Mouse (Mus musculus): ENCODE measurements around the gene Pithd1. TPM values are rescaled to one million over a fixed set of nuclear protein-coding genes. Genes with fewer than 3 reads are reported as not detected.

Pithd1 gene
- 59.0 and 65.1 TPM in 2 replicates for polyA plus RNA-seq (2015; fragmentation: Nextera tagmentation; extraction: Ambion mirVana)

DNA sequence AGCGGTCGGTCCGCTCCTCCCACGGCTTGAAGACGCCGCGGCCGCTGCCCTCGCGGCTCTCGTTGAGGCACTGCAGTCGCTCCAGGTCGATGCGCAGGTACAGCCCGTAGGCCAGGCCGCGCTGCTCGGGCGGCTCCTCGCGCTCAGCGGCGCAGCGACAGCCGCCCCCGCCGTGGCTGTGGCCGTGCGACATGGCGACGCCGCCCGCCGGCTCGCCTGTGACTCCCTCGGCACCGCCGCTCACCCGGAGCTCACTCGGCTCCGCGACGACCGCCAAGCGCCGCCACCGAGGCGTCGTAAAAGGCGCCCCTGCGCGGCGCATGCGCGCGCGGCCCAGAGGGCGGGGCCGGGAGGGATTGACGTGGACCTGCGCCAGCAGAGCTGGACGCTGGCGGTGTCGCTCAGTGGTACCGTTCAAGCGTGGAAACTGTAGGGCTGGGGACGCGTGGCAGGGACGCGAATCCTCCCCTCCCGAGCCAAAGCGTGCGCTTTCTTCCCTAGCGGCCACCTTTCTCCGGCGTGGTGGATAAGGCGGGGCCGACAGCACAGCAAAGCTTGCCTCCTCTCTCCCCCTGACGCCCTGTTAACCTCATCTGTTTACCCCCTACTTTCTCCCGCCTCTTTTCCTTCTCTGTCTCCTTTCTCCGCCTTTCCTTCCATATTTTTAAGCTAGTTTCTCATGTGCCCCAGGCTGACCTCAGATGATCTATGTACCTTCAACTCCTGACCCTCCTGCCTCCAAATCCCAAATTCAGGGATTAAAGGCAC, at the start of gene Pithd1:
Gene Pithd1 (minus strand): TSS at position 322 of the 768 bp plus-strand sequence.
- Histone ChIP-seq H3K4me3 (peak within 1 kb of the TSS; percentile 93), H3K27me3 (no peaks in the 10 kb centered on the region), H3K36me3 (peaks cover 31% of the 10 kb centered on the region), H3K4me2 (peak within 1 kb of the TSS; percentile 96), H3K9me3 (no peaks in the 10 kb centered on the region), H3K27ac (replicated peaks) (peak within 1 kb of the TSS; percentile 90), H3K4me1 (replicated peaks) (peaks cover 29% of the 10 kb centered on the region), H3K9ac (peak within 1 kb of the TSS; percentile 98)
- under 1% methylated on average over 61 of the region's 81 CpGs for WGBS
- ATAC-seq (ENCODE audit: low read depth) = peak; percentile 96

DNA sequence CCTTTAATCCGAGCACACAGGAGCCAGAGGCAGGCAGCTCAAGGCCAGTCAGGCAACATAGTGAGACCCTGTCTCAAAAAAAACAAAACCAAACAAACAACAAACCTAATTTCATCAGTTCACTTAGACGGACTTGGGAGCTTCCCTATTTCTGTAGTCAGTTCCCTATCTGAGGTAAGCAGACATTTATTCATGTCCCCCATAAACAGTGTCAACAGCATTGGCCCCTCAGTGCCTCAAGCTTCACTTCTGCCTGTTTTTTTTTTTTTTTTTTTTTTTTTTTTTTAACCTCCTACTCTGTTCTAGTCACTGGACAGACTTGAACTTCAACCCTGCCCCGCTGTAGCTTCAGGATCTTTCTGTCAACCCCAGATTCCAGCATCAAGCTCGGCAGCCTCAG, 48.0 kb upstream of the Pithd1 start:
- WGBS = 88% methylated on average over 4 of the region's 4 CpGs
- ATAC-seq (ENCODE audit: low read depth) = no peak
- H3K9me3 ChIP-seq = no peaks in the 10 kb centered on the region

DNA sequence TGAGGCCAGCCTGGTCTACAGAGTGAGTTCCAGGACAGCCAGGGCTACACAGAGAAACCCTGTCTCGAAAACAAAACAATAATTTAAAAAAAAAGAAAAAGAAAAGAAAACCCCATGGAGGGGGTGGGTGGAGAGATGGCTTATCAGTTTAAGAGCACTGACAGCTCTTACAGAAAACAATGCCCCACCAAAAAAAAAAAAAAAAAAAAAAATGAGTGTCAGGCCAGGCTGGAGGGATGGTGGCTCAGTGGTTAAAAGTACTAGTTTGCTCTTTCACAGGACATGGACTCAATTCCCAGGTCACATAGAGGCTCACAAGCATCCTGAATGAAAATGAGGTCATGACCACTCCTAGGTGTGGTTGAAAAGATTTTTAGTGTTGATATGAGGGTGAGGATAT, 46.2 kb upstream of the Pithd1 start:
- H3K36me3 ChIP-seq = peaks cover 5% of the 10 kb centered on the region; the same call in 1 of the 2 replicates
- H3K27ac ChIP-seq (replicated peaks) = no peak overlapping the region
- no peaks in the 10 kb centered on the region for H3K27me3 ChIP-seq
- no peak for ATAC-seq (ENCODE audit: low read depth)
- 75% methylated on average over 1 of the region's 1 CpGs for WGBS
- H3K9me3 ChIP-seq = no peaks in the 10 kb centered on the region
- no peak overlapping the region for H3K9ac ChIP-seq
- no peak overlapping the region for H3K4me2 ChIP-seq
- H3K4me1 ChIP-seq (replicated peaks) = peaks cover 13% of the 10 kb centered on the region
- H3K4me3 ChIP-seq = no peak overlapping the region

More for the DNA sequence above, 48.0 kb upstream of the Pithd1 start:
- H3K27ac ChIP-seq (replicated peaks) = no peak overlapping the region
- H3K36me3 ChIP-seq = peaks cover 5% of the 10 kb centered on the region; the same call in 1 of the 2 replicates
- peaks cover 13% of the 10 kb centered on the region for H3K4me1 ChIP-seq (replicated peaks)
- H3K4me2 ChIP-seq = no peak overlapping the region
- no peak overlapping the region for H3K4me3 ChIP-seq
- no peak overlapping the region for H3K9ac ChIP-seq
- no peaks in the 10 kb centered on the region for H3K27me3 ChIP-seq

DNA sequence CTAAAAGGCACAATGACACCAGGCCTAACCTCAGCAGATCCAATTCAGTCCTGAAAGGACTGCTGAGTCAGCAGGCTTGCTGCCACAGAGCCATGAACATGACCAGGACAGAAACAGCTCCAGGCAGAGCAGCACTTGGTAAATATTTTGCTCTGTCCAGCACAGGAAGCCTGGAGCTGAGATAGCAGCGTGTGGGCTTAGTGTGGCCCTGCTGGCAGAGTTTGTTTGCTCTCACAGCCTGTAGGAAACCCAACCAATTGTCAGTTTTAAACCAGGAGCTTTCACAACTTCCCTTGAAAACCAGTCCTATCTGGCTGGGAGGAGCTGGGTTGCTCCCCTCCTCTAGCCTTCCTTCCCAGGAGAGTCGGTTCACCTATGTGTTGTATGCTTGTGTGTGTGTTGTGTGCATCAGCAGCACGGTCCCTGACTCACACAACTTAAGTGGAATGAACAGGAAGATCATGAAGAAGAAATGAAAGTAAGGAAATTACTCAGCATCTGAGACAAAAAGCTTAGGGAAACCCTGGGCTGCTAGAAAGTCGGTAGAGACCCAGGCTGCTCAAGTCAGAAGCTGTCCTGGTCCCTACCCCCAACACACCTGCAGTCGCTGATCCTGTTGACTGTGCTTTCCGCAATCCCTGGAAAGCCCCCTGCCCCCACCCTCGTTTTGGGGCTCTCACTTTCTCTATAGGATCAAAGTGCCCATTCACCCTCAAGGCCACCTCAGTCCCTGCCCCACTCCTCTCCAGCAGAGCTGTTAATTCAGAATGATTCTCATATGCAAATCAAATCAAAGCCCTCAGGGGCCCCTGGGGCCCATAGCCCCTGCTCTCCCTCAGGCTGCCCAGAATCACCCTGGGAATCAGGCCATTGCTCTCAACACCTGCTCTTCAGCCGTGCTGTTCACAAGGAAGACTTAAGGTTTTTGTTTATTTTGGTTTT, 44.2 kb upstream of the Pithd1 start:
- Histone ChIP-seq H3K4me1 (replicated peaks) (peaks cover 13% of the 10 kb centered on the region), H3K9ac (peak overlapping the region; percentile 50), H3K4me2 (no peak overlapping the region), H3K27ac (replicated peaks) (peak overlapping the region; percentile 46), H3K36me3 (no peaks in the 10 kb centered on the region), H3K9me3 (no peaks in the 10 kb centered on the region), H3K4me3 (no peak overlapping the region), H3K27me3 (no peaks in the 10 kb centered on the region)
- WGBS = 4% methylated on average over 8 of the region's 8 CpGs
- peak; percentile 43; the same call in 1 of the 2 replicates for ATAC-seq (ENCODE audit: low read depth)

DNA sequence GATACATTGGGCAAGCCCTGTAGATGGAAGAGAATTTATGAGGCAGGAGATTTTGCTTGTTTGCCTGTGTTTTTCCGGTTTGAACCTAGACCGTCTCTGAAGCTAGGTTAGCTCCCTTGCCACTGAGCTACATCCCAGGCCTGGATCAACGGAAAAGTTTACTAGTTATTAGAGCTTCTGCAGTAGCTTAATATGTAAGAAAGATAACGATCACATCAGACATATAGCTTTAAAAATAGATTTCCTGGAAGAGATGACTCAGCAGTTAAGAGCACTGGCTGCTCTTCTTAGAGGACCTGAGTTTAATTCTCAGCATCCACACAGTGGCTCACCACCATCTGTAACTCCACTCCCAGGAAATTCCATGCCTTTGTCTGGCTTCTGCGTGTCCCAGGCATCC, 41.6 kb upstream of the Pithd1 start:
- WGBS = 82% methylated on average over 5 of the region's 5 CpGs
- no peaks in the 10 kb centered on the region for H3K9me3 ChIP-seq
- no peak overlapping the region for H3K9ac ChIP-seq
- no peak for ATAC-seq (ENCODE audit: low read depth)
- no peaks in the 10 kb centered on the region for H3K36me3 ChIP-seq
- H3K4me2 ChIP-seq = no peak overlapping the region
- H3K4me3 ChIP-seq = no peak overlapping the region
- no peak overlapping the region for H3K27ac ChIP-seq (replicated peaks)
- peaks cover 13% of the 10 kb centered on the region for H3K4me1 ChIP-seq (replicated peaks)
- no peaks in the 10 kb centered on the region for H3K27me3 ChIP-seq

DNA sequence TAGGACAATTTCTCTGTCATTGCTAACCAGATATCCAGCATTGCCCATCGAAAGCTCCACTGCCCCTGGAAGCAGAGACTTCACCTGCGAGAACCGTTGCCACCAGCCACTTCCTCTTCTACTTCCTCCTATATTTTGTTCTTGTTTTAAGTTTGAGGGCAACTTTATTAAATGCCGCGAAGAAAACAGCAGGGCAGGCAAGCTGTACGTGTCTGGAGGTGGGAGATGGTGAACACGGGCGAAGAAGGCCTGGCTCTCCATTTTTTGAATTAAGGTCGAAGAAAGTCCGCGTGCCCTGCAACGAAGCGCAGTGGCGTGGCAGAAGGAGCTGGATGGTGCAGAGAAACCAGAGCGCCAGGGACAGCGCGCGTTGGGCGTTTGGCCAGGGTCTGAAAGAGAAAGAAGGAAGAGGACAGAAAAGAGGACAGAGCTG, 41.1 kb upstream of the Pithd1 start:
- WGBS = 84% methylated on average over 19 of the region's 19 CpGs
- no peaks in the 10 kb centered on the region for H3K36me3 ChIP-seq

DNA sequence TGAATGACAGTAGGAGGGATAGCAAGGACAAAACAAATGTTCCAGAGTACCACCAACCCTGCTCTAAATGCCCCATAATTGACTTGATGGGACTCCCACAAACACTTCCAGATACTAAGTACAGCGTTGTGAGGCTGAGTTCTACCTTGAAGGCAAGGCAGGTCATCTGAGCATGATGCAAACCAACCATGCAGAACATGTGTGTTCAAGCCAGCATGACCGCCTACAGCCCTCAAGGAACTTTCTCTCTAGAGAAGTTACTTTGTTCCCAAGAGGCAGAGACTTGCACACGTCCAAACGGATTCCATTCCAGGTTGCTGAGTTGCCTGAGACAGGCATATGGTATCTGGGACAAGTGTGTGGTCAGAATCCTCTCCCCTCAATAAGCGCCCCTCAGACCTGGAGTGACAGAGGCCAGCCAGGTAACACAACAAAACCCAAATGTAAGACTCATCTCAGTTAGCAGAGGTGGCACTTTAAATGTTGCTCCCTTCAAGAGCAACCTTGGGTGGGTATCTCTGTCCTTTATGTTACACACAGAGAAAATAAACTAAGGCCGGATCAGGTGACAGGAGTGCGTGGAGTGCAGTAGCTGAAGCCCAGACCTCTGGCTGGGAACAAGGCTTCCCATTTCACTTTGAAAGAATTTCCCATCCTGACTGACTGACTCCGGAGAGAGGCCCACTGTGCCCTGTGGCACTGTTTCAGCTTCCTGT, 40.5 kb upstream of the Pithd1 start:
- no peak for ATAC-seq (ENCODE audit: low read depth)
- Histone ChIP-seq H3K9me3 (no peaks in the 10 kb centered on the region), H3K36me3 (no peaks in the 10 kb centered on the region), H3K4me1 (replicated peaks) (peaks cover 13% of the 10 kb centered on the region), H3K4me2 (no peak overlapping the region), H3K9ac (no peak overlapping the region), H3K27me3 (no peaks in the 10 kb centered on the region), H3K27ac (replicated peaks) (no peak overlapping the region), H3K4me3 (no peak overlapping the region)
- 86% methylated on average over 8 of the region's 8 CpGs for WGBS

More for the DNA sequence above, 41.1 kb upstream of the Pithd1 start:
- ATAC-seq (ENCODE audit: low read depth) = no peak
- H3K4me1 ChIP-seq (replicated peaks) = peaks cover 13% of the 10 kb centered on the region
- H3K4me2 ChIP-seq = no peak overlapping the region
- H3K9ac ChIP-seq = no peak overlapping the region
- H3K9me3 ChIP-seq = no peaks in the 10 kb centered on the region
- H3K27me3 ChIP-seq = no peaks in the 10 kb centered on the region
- H3K27ac ChIP-seq (replicated peaks) = no peak overlapping the region
- H3K4me3 ChIP-seq = no peak overlapping the region

DNA sequence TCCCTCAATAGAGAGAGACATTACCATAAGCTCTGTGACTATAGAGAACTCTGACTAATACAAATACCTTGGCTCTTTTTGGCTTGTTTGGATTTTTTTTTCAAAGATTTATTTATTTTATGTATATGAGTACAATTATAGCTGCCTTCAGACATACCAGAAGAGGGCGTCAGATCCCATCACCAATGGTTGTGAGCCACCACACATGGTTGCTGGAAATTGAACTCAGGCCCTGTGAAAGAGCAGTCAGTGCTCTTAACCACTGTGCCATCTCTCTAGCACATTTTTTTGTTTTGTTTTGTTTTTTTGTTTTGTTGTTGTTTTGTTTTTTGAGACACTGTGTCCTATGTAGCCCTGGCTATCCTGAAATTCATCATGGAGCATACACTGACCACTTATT, 38.3 kb upstream of the Pithd1 start:
- ATAC-seq (ENCODE audit: low read depth) = no peak
- H3K36me3 ChIP-seq = no peaks in the 10 kb centered on the region
- no peak overlapping the region for H3K4me2 ChIP-seq
- no peak overlapping the region for H3K9ac ChIP-seq
- 74% methylated on average over 1 of the region's 1 CpGs for WGBS
- H3K4me3 ChIP-seq = no peak overlapping the region
- no peak overlapping the region for H3K27ac ChIP-seq (replicated peaks)
- no peaks in the 10 kb centered on the region for H3K9me3 ChIP-seq
- peaks cover 6% of the 10 kb centered on the region for H3K4me1 ChIP-seq (replicated peaks)
- no peaks in the 10 kb centered on the region for H3K27me3 ChIP-seq

DNA sequence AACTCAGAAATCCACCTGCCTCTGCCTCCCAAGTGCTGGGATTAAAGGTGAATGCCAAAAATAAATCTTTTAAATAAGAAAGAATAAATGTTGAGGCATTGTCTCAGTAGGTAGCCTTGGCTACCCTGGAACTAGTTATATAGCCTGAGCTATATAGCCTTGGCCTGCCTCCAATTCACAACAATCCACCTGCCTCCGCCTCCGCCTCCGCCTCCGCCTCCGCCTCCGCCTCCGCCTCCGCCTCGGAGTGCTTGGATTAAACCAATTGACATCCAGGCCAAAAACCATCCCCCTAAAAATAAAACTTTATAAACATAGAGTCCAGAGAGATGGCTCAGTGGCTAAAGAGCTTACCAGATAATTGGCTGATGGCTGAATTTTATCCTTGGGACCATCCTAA, 35.9 kb upstream of the Pithd1 start:
- no peaks in the 10 kb centered on the region for H3K27me3 ChIP-seq
- H3K4me3 ChIP-seq = no peak overlapping the region
- WGBS = 95% methylated on average over 9 of the region's 9 CpGs
- no peak for ATAC-seq (ENCODE audit: low read depth)
- H3K9ac ChIP-seq = no peak overlapping the region
- H3K4me2 ChIP-seq = no peak overlapping the region
- H3K9me3 ChIP-seq = no peaks in the 10 kb centered on the region
- peaks cover 22% of the 10 kb centered on the region for H3K4me1 ChIP-seq (replicated peaks)
- no peaks in the 10 kb centered on the region for H3K36me3 ChIP-seq
- H3K27ac ChIP-seq (replicated peaks) = no peak overlapping the region

DNA sequence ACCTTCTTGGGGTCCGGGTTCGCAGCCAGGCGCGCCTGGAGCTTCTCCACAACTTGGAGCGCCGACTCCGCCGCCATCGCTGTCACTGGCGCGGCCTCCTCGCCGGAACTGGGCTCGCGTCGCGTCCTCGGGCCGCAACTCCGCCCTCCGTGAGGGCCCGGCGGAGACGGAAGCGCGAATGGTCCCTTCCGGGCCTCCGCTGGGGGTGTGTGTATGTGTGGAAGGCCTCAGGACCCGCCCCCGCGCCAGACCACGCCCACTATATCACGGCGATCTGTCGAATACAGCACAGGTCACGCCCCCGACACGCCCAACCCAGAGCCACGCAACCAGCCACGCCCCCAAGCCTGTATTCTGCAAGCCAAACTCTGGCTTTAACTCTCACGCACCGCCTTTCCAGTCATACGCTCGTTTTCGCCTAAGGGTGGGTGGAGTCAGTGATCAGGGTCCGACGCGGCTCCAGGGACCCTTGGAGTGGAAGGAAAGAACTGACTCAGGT, 34.5 kb upstream of the Pithd1 start, which contains the start of gene Eloa:
Gene Eloa (minus strand): TSS at position 215 of the 499 bp plus-strand sequence.
- H3K36me3 ChIP-seq = no peaks in the 10 kb centered on the region
- ATAC-seq (ENCODE audit: low read depth) = peak; percentile 98
- no peaks in the 10 kb centered on the region for H3K27me3 ChIP-seq
- peak within 1 kb of the TSS; percentile 80 for H3K4me2 ChIP-seq
- H3K4me3 ChIP-seq = peak within 1 kb of the TSS; percentile 99
- WGBS = under 1% methylated on average over 47 of the region's 48 CpGs
- H3K9me3 ChIP-seq = no peaks in the 10 kb centered on the region
- peaks cover 22% of the 10 kb centered on the region for H3K4me1 ChIP-seq (replicated peaks)
- H3K9ac ChIP-seq = peak within 1 kb of the TSS; percentile 98
- H3K27ac ChIP-seq (replicated peaks) = peak within 1 kb of the TSS; percentile 90

DNA sequence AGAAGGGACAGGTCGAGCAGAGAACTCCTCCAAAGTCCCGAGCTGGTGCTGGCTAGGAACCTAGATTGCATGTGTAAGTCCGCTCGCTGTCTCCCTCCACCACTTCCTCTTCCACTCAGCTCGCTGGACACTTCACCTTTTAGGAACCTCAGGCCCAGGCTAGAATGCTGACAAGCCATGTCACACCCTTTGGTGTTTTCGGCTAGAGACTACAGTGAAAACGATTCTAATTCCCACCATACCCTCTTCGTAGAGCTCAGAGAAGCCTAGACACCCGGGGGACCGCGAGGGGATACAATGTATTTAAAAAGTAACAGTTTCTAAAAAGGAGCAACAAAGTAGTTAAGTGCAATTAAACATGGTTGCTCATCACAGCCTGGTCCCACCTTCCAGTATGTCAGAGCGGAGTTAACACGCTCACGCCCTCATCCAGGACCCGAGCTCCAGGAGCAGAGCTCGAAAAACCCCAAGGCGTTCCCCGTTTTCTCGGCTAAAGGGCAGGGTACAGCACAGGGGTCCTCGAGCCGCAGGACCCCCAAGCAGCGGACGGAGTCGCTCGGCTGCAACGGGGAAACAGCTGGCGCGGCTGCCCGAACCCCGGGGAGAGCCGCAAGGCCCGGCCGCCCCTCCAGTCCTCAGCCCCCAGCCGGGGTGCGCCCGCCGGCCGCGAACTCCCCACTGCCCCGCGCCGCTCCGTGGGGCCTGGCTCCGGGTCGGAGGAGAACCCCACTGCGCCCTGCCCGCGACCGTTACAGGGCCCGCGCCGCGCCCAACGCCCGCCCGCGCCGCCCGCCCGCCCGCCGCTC, 33.9 kb upstream of the Pithd1 start:
- Histone ChIP-seq H3K4me1 (replicated peaks) (peaks cover 22% of the 10 kb centered on the region), H3K4me3 (peak overlapping the region; percentile 99), H3K4me2 (peak overlapping the region; percentile 80), H3K9me3 (no peaks in the 10 kb centered on the region), H3K27ac (replicated peaks) (peak overlapping the region; percentile 90), H3K27me3 (no peaks in the 10 kb centered on the region), H3K9ac (peak overlapping the region; percentile 98), H3K36me3 (no peaks in the 10 kb centered on the region)
- under 1% methylated on average over 47 of the region's 62 CpGs for WGBS
- ATAC-seq (ENCODE audit: low read depth) = peak; percentile 83

Data from neural tube, embryonic 13.5 days (tissue).